Mouse (Mus musculus) small intestine, adult 2 months (tissue): Measurements from ENCODE around the gene Lhx6. TPM values are rescaled to one million over a fixed set of nuclear protein-coding genes. Genes with fewer than 3 reads are reported as not detected.

ENCODE experiments used
- H3K27ac ChIP-seq: fragments of 200-500 bp; 2 replicates; pipeline ENCODE4 v1.5.1; 2012; ENCODE audit warnings: low read depth, low read length, control low read depth, inconsistent platforms; ENCODE audit not compliant: insufficient read depth
- H3K27me3 ChIP-seq: fragments of 200-500 bp; 2 replicates; pipeline ENCODE4 v1.6.1; 2012; ENCODE audit warnings: mild to moderate bottlenecking, moderate library complexity, low read length, inconsistent platforms; ENCODE audit not compliant: control insufficient read depth, insufficient read depth
- H3K36me3 ChIP-seq: fragments of 200-500 bp; 2 replicates; pipeline ENCODE4 v1.6.1; 2012; ENCODE audit warnings: mild to moderate bottlenecking, low read length, control low read depth, inconsistent platforms; ENCODE audit not compliant: control insufficient read depth, insufficient read depth
- H3K4me1 ChIP-seq: fragments of 200-500 bp; 2 replicates; pipeline ENCODE4 v1.6.1; 2012; ENCODE audit warnings: low read length, inconsistent platforms, mixed read lengths; ENCODE audit not compliant: control insufficient read depth, insufficient read depth, insufficient read length
- H3K4me3 ChIP-seq: fragments of 200-500 bp; 2 replicates; pipeline ENCODE4 v1.5.1; 2012; ENCODE audit warnings: low read depth, mild to moderate bottlenecking, control low read depth, inconsistent platforms, low read length, moderate library complexity
- CTCF ChIP-seq: fragments of 200-500 bp; IDR thresholded peaks from 2 replicates; pipeline ENCODE4 v1.5.1; 2012; ENCODE audit warnings: low read depth, mild to moderate bottlenecking, control low read depth, inconsistent platforms, low read length, moderate library complexity, mixed read lengths; ENCODE audit not compliant: insufficient replicate concordance, insufficient read length; ENCODE audit errors: extremely low read depth
- POLR2A ChIP-seq: fragments of 200-500 bp; IDR thresholded peaks from 2 replicates; pipeline ENCODE4 v1.6.1; 2012; ENCODE audit warnings: low read depth, mild to moderate bottlenecking, control low read depth, inconsistent platforms, low read length, moderate library complexity
- WGBS: fragments of 180-500 bp; shearing (Covaris S2); methylation state at CpG from one replicate; pipeline ENCODE4 v1.1.7; 2018; 5-methylcytosine and 5-hydroxymethylcytosine counted together
- polyA plus RNA-seq: library from polyadenylated mRNA; depleted of rRNA; stranded (reverse); fragments of >200 nt; gene quantifications from 2 replicates; pipeline ENCODE4 v1.2.3, GENCODE M21; 2012

The Lhx6 gene
- polyA plus RNA-seq, 1 experiment: 1.3 TPM

- Histone ChIP-seq H3K27ac (no peak overlapping the region), H3K36me3 (no peaks in the 10 kb centered on the region), H3K27me3 (peaks cover 81% of the 10 kb centered on the region), H3K4me3 (no peak overlapping the region), H3K4me1 (peaks cover 6% of the 10 kb centered on the region; the same call in 1 of the 2 replicates)
- 5% methylated on average over 21 of the region's 21 CpGs for WGBS
- TF ChIP-seq CTCF (no peak), POLR2A (no peak)
Observed at GRCm38 (mm10) chr2:36102559-36102946, 2.7 kb downstream of the Lhx6 start.

GRCm38 (mm10) chr2:36101866-36102558 is 3.2 kb downstream of the Lhx6 start:
- 9% methylated on average over 28 of the region's 28 CpGs for WGBS
- Histone ChIP-seq H3K4me1 (peaks cover 6% of the 10 kb centered on the region; the same call in 1 of the 2 replicates), H3K36me3 (no peaks in the 10 kb centered on the region), H3K27ac (no peak overlapping the region), H3K27me3 (peaks cover 82% of the 10 kb centered on the region), H3K4me3 (no peak overlapping the region)
- no peak for TF ChIP-seq CTCF
- TF ChIP-seq POLR2A: no peak

- H3K27me3 ChIP-seq: peaks cover 85% of the 10 kb centered on the region
- no peaks in the 10 kb centered on the region for H3K36me3 ChIP-seq
- no peak overlapping the region for H3K27ac ChIP-seq
- H3K4me3 ChIP-seq: no peak overlapping the region
- peaks cover 6% of the 10 kb centered on the region; the same call in 1 of the 2 replicates for H3K4me1 ChIP-seq
- TF ChIP-seq CTCF (no peak), POLR2A (no peak)
- WGBS: 14% methylated on average over 6 of the region's 6 CpGs
Observed at GRCm38 (mm10) chr2:36099739-36100138, 5.5 kb downstream of the Lhx6 start.

GRCm38 (mm10) chr2:36098021-36098420 is 7.2 kb downstream of the Lhx6 start:
- 20% methylated on average over 5 of the region's 5 CpGs for WGBS
- no peaks in the 10 kb centered on the region for H3K36me3 ChIP-seq
- TF ChIP-seq CTCF: no peak
- H3K27ac ChIP-seq: no peak overlapping the region
- peaks cover 6% of the 10 kb centered on the region; the same call in 1 of the 2 replicates for H3K4me1 ChIP-seq
- no peak overlapping the region for H3K4me3 ChIP-seq
- peaks cover 82% of the 10 kb centered on the region for H3K27me3 ChIP-seq

- H3K27ac ChIP-seq: no peak overlapping the region
- H3K4me1 ChIP-seq: 0 out of 2 replicates have a peak, but pooled peaks cover under 1% of the 10 kb centered on the region
- H3K4me3 ChIP-seq: no peak overlapping the region
- H3K27me3 ChIP-seq: peaks cover 77% of the 10 kb centered on the region
- 16% methylated on average over 18 of the region's 18 CpGs for WGBS
- TF ChIP-seq POLR2A (no peak), CTCF (no peak)
- no peaks in the 10 kb centered on the region for H3K36me3 ChIP-seq
Observed at GRCm38 (mm10) chr2:36097129-36097815, 7.9 kb downstream of the Lhx6 start.

- Histone ChIP-seq H3K4me3 (no peak overlapping the region), H3K27me3 (peaks cover 76% of the 10 kb centered on the region), H3K36me3 (no peaks in the 10 kb centered on the region), H3K4me1 (peaks cover 8% of the 10 kb centered on the region), H3K27ac (no peak overlapping the region)
- 5% methylated on average over 31 of the region's 31 CpGs for WGBS
- no peak for TF ChIP-seq POLR2A
- no peak for TF ChIP-seq CTCF
Observed at GRCm38 (mm10) chr2:36093914-36094475, 11.2 kb downstream of the Lhx6 start.

GRCm38 (mm10) chr2:36093301-36093700 is 11.9 kb downstream of the Lhx6 start:
- Histone ChIP-seq H3K4me1 (peaks cover 8% of the 10 kb centered on the region), H3K27me3 (peaks cover 71% of the 10 kb centered on the region), H3K27ac (no peak overlapping the region), H3K4me3 (no peak overlapping the region), H3K36me3 (no peaks in the 10 kb centered on the region)
- TF ChIP-seq POLR2A (no peak), CTCF (no peak)
- 33% methylated on average over 7 of the region's 7 CpGs for WGBS
